Mouse (Mus musculus) forebrain, embryonic 14.5 days (tissue): ENCODE data around the gene Etnppl. TPM values are rescaled to one million over a fixed set of nuclear protein-coding genes. Genes with fewer than 3 reads are reported as not detected.

Experiments used
- ATAC-seq: fragments of 200-750 bp; cut with Nextera tagmentation; 2 replicates; pipeline ENCODE4 v1.8.0; 2017; ENCODE audit warnings: mild to moderate bottlenecking, moderate library complexity
- DNase-seq: peaks from one replicate; pipeline ENCODE4 v3.0.0-alpha.2; 2015; ENCODE audit warnings: low spot score
- H3K27ac ChIP-seq: fragments of 300-500 bp; sonication (generic); 2 replicates; pipeline ENCODE4 v1.5.1; 2014; ENCODE audit warnings: low read depth, mild to moderate bottlenecking, control low read depth, low read length, moderate library complexity
- H3K27me3 ChIP-seq: fragments of 300-500 bp; sonication (generic); replicated peaks from 2 replicates; pipeline ENCODE4 v1.6.1; 2014; ENCODE audit warnings: low read length, control low read depth, mixed read lengths; ENCODE audit not compliant: control insufficient read depth, insufficient read depth
- H3K36me3 ChIP-seq: fragments of 300-500 bp; sonication (generic); 2 replicates; pipeline ENCODE4 v1.6.1; 2014; ENCODE audit warnings: low read length, control low read depth; ENCODE audit not compliant: control insufficient read depth, insufficient read depth
- H3K4me1 ChIP-seq: fragments of 300-500 bp; sonication (generic); 2 replicates; pipeline ENCODE4 v1.6.1; 2014; ENCODE audit warnings: antibody characterized with exemption, low read length, control low read depth; ENCODE audit not compliant: control insufficient read depth, insufficient read depth
- H3K4me2 ChIP-seq: fragments of 300-500 bp; sonication (generic); 2 replicates; pipeline ENCODE4 v1.6.1; 2014; ENCODE audit warnings: mild to moderate bottlenecking, control low read depth, low read length
- H3K4me3 ChIP-seq: fragments of 300-500 bp; sonication (generic); 2 replicates; pipeline ENCODE4 v1.5.1; 2014; ENCODE audit warnings: low read depth, low read length, control low read depth
- H3K9ac ChIP-seq: fragments of 300-500 bp; sonication (generic); 2 replicates; pipeline ENCODE4 v1.6.1; 2014; ENCODE audit warnings: mild to moderate bottlenecking, low read length, control low read depth, moderate library complexity
- H3K9me3 ChIP-seq: fragments of 300-500 bp; sonication (generic); replicated peaks from 2 replicates; pipeline ENCODE4 v1.6.1; 2016; ENCODE audit warnings: low read length, control low read depth, mixed read lengths; ENCODE audit not compliant: control insufficient read depth
- WGBS: fragments of 180-500 bp; shearing (Covaris S2); extraction: QIAGEN DNeasy Blood & Tissue Kit; methylation state at CpG from one replicate; pipeline ENCODE4 v1.1.7; 2014; 5-methylcytosine and 5-hydroxymethylcytosine counted together
- polyA plus RNA-seq: library from polyadenylated mRNA; unstranded; fragments of >200 nt; fragmentation: Nextera tagmentation; extraction: Ambion mirVana; gene quantifications from 2 replicates; pipeline ENCODE4 v1.2.1, GENCODE M21; 2014

The Etnppl gene
- polyA plus RNA-seq, result not detected in 2 replicates

- Histone ChIP-seq H3K36me3 (no peaks in the 10 kb centered on the region), H3K27me3 (no peaks in the 10 kb centered on the region), H3K4me3 (no peak within 1 kb of the TSS), H3K27ac (no peak within 1 kb of the TSS), H3K4me1 (no peaks in the 10 kb centered on the region), H3K9me3 (no peaks in the 10 kb centered on the region), H3K4me2 (peak within 1 kb of the TSS; percentile 3; the same call in 1 of the 2 replicates), H3K9ac (no peak within 1 kb of the TSS)
- ATAC-seq, result no peak
- WGBS, result 1% methylated on average over 10 of the region's 10 CpGs
- peak; percentile 18 for DNase-seq
These were observed at the start of gene Etnppl for GRCm38 (mm10) chr3:130617439-130617898. Gene Etnppl, plus strand, starts transcription at chr3:130617448.

GRCm38 (mm10) chr3:130568331-130569095 lies 48.7 kb upstream of the Etnppl start:
- H3K4me1 ChIP-seq, result no peaks in the 10 kb centered on the region
- no peak for ATAC-seq
- no peak overlapping the region for H3K4me2 ChIP-seq
- H3K4me3 ChIP-seq, result no peak overlapping the region
- DNase-seq, result no peak
- 83% methylated on average over 16 of the region's 16 CpGs for WGBS
- H3K9ac ChIP-seq, result no peak overlapping the region
- H3K9me3 ChIP-seq, result no peaks in the 10 kb centered on the region
- H3K27ac ChIP-seq, result no peak overlapping the region
- H3K27me3 ChIP-seq, result no peaks in the 10 kb centered on the region
- no peaks in the 10 kb centered on the region for H3K36me3 ChIP-seq

- 72% methylated on average over 5 of the region's 5 CpGs for WGBS
- no peak overlapping the region for H3K4me3 ChIP-seq
These were observed 44.0 kb upstream of the Etnppl start for GRCm38 (mm10) chr3:130573243-130573642.

GRCm38 (mm10) chr3:130574652-130575051 lies 42.6 kb upstream of the Etnppl start:
- Histone ChIP-seq H3K27ac (no peak overlapping the region), H3K27me3 (no peaks in the 10 kb centered on the region), H3K9me3 (no peaks in the 10 kb centered on the region), H3K4me2 (no peak overlapping the region), H3K4me3 (no peak overlapping the region), H3K36me3 (no peaks in the 10 kb centered on the region), H3K9ac (no peak overlapping the region), H3K4me1 (no peaks in the 10 kb centered on the region)
- peak; percentile 76 for DNase-seq
- 0 out of 2 replicates have a peak, but pooled peaks have one; percentile 48 for ATAC-seq
- 23% methylated on average over 5 of the region's 5 CpGs for WGBS

More at GRCm38 (mm10) chr3:130573243-130573642, 44.0 kb upstream of the Etnppl start:
- Histone ChIP-seq H3K27ac (no peak overlapping the region), H3K4me2 (no peak overlapping the region), H3K9me3 (no peaks in the 10 kb centered on the region), H3K9ac (no peak overlapping the region), H3K36me3 (no peaks in the 10 kb centered on the region), H3K4me1 (no peaks in the 10 kb centered on the region), H3K27me3 (no peaks in the 10 kb centered on the region)
- ATAC-seq, result no peak
- no peak for DNase-seq

- WGBS, result 64% methylated on average over 6 of the region's 6 CpGs
- no peaks in the 10 kb centered on the region for H3K4me1 ChIP-seq
- no peak overlapping the region for H3K27ac ChIP-seq
- H3K27me3 ChIP-seq, result no peaks in the 10 kb centered on the region
- H3K4me2 ChIP-seq, result no peak overlapping the region
- H3K4me3 ChIP-seq, result no peak overlapping the region
- DNase-seq, result peak; percentile 37
- H3K9ac ChIP-seq, result no peak overlapping the region
- no peaks in the 10 kb centered on the region for H3K36me3 ChIP-seq
- ATAC-seq, result no peak
- H3K9me3 ChIP-seq, result no peaks in the 10 kb centered on the region
These were observed 40.6 kb upstream of the Etnppl start for GRCm38 (mm10) chr3:130576683-130577082.

GRCm38 (mm10) chr3:130579501-130579900 lies 37.7 kb upstream of the Etnppl start:
- Histone ChIP-seq H3K4me2 (no peak overlapping the region), H3K9me3 (no peaks in the 10 kb centered on the region), H3K4me1 (no peaks in the 10 kb centered on the region), H3K36me3 (no peaks in the 10 kb centered on the region), H3K9ac (no peak overlapping the region), H3K27me3 (no peaks in the 10 kb centered on the region), H3K27ac (no peak overlapping the region), H3K4me3 (no peak overlapping the region)
- peak; percentile 30 for DNase-seq
- 77% methylated on average over 17 of the region's 17 CpGs for whole genome bisulfite sequencing
- no peak for ATAC-seq

- Histone ChIP-seq H3K9me3 (no peaks in the 10 kb centered on the region), H3K27ac (no peak overlapping the region), H3K36me3 (no peaks in the 10 kb centered on the region), H3K27me3 (no peaks in the 10 kb centered on the region), H3K4me2 (no peak overlapping the region), H3K4me3 (no peak overlapping the region), H3K4me1 (no peaks in the 10 kb centered on the region), H3K9ac (no peak overlapping the region)
- no peak for DNase-seq
- WGBS, result 73% methylated on average over 2 of the region's 2 CpGs
- ATAC-seq, result no peak
These were observed 35.7 kb upstream of the Etnppl start for GRCm38 (mm10) chr3:130581577-130581976.

GRCm38 (mm10) chr3:130582903-130583664 lies 34.2 kb upstream of the Etnppl start:
- DNase-seq, result no peak
- H3K9ac ChIP-seq, result no peak overlapping the region
- ATAC-seq, result no peak
- WGBS, result 79% methylated on average over 13 of the region's 13 CpGs
- H3K9me3 ChIP-seq, result no peaks in the 10 kb centered on the region
- no peak overlapping the region for H3K4me3 ChIP-seq
- H3K27me3 ChIP-seq, result no peaks in the 10 kb centered on the region
- no peaks in the 10 kb centered on the region for H3K36me3 ChIP-seq
- H3K27ac ChIP-seq, result no peak overlapping the region
- no peaks in the 10 kb centered on the region for H3K4me1 ChIP-seq
- no peak overlapping the region for H3K4me2 ChIP-seq

GRCm38 (mm10) chr3:130584007-130584406 lies 33.2 kb upstream of the Etnppl start:
- no peaks in the 10 kb centered on the region for H3K27me3 ChIP-seq
- H3K9ac ChIP-seq, result no peak overlapping the region
- DNase-seq, result no peak
- H3K4me3 ChIP-seq, result no peak overlapping the region
- H3K4me1 ChIP-seq, result no peaks in the 10 kb centered on the region
- no peaks in the 10 kb centered on the region for H3K9me3 ChIP-seq
- no peak overlapping the region for H3K4me2 ChIP-seq
- ATAC-seq, result no peak
- H3K36me3 ChIP-seq, result no peaks in the 10 kb centered on the region
- no peak overlapping the region for H3K27ac ChIP-seq
- 72% methylated on average over 7 of the region's 7 CpGs for WGBS
